Mouse (Mus musculus): Measurements from ENCODE around the gene Prkg2. TPM values are rescaled to one million over a fixed set of nuclear protein-coding genes. Genes with fewer than 3 reads are reported as not detected.

The Prkg2 gene
- polyA plus RNA-seq (2016; fragmentation: Nextera tagmentation; extraction: Ambion mirVana), result 1.1 and 1.2 TPM in 2 replicates

GRCm38 (mm10) chr5:99036596-99037441, at the start of gene Prkg2:
Gene Prkg2 (minus strand): TSS chr5:99037351.
- Histone ChIP-seq H3K27ac (peak within 1 kb of the TSS; percentile 87), H3K27me3 (ENCODE audit: low read depth, poor library complexity, severe bottlenecking) (peaks cover 58% of the 10 kb centered on the region), H3K4me1 (peaks cover 18% of the 10 kb centered on the region), H3K36me3 (no peaks in the 10 kb centered on the region), H3K9me3 (replicated peaks) (no peaks in the 10 kb centered on the region), H3K4me3 (peak within 1 kb of the TSS; percentile 78)
- DNase-seq (ENCODE audit: low spot score), result peak; percentile 70
- WGBS, result 1% methylated on average over 94 of the region's 94 CpGs

GRCm38 (mm10) chr5:99083955-99084354, 46.8 kb upstream of the Prkg2 start:
- Histone ChIP-seq H3K4me1 (peaks cover 7% of the 10 kb centered on the region; the same call in 1 of the 2 replicates), H3K4me3 (no peak overlapping the region), H3K27me3 (ENCODE audit: low read depth, poor library complexity, severe bottlenecking) (no peaks in the 10 kb centered on the region), H3K9me3 (replicated peaks) (no peaks in the 10 kb centered on the region), H3K27ac (no peak overlapping the region), H3K36me3 (no peaks in the 10 kb centered on the region)
- no peak for DNase-seq (ENCODE audit: low spot score)
- WGBS, result 33% methylated on average over 5 of the region's 5 CpGs

GRCm38 (mm10) chr5:99078375-99078774, 41.2 kb upstream of the Prkg2 start:
- Histone ChIP-seq H3K27ac (no peak overlapping the region), H3K27me3 (ENCODE audit: low read depth, poor library complexity, severe bottlenecking) (no peaks in the 10 kb centered on the region), H3K36me3 (no peaks in the 10 kb centered on the region), H3K9me3 (replicated peaks) (no peaks in the 10 kb centered on the region), H3K4me3 (no peak overlapping the region), H3K4me1 (peaks cover 9% of the 10 kb centered on the region)
- no peak for DNase-seq (ENCODE audit: low spot score)
- 71% methylated on average over 2 of the region's 2 CpGs for WGBS

GRCm38 (mm10) chr5:99068391-99068790, 31.2 kb upstream of the Prkg2 start:
- Histone ChIP-seq H3K9me3 (replicated peaks) (no peaks in the 10 kb centered on the region), H3K4me1 (no peaks in the 10 kb centered on the region), H3K27me3 (ENCODE audit: low read depth, poor library complexity, severe bottlenecking) (no peaks in the 10 kb centered on the region), H3K27ac (no peak overlapping the region), H3K4me3 (no peak overlapping the region), H3K36me3 (no peaks in the 10 kb centered on the region)
- no peak for DNase-seq (ENCODE audit: low spot score)
- 97% methylated on average over 2 of the region's 2 CpGs for WGBS

- Histone ChIP-seq H3K4me1 (no peaks in the 10 kb centered on the region), H3K27me3 (ENCODE audit: low read depth, poor library complexity, severe bottlenecking) (no peaks in the 10 kb centered on the region), H3K4me3 (no peak overlapping the region), H3K36me3 (no peaks in the 10 kb centered on the region), H3K9me3 (replicated peaks) (no peaks in the 10 kb centered on the region), H3K27ac (no peak overlapping the region)
- no peak for DNase-seq (ENCODE audit: low spot score)
Observed at GRCm38 (mm10) chr5:99062582-99062981, 25.4 kb upstream of the Prkg2 start.

GRCm38 (mm10) chr5:99039021-99039420, 1.9 kb upstream of the Prkg2 start:
- DNase-seq (ENCODE audit: low spot score), result no peak
- H3K27me3 ChIP-seq (ENCODE audit: low read depth, poor library complexity, severe bottlenecking), result peaks cover 58% of the 10 kb centered on the region
- H3K4me3 ChIP-seq, result no peak overlapping the region
- peaks cover 18% of the 10 kb centered on the region for H3K4me1 ChIP-seq
- 94% methylated on average over 6 of the region's 6 CpGs for WGBS
- no peak overlapping the region for H3K27ac ChIP-seq
- no peaks in the 10 kb centered on the region for H3K36me3 ChIP-seq
- H3K9me3 ChIP-seq (replicated peaks), result no peaks in the 10 kb centered on the region

- DNase-seq (ENCODE audit: low spot score), result no peak
- Histone ChIP-seq H3K4me1 (peaks cover 18% of the 10 kb centered on the region), H3K9me3 (replicated peaks) (no peaks in the 10 kb centered on the region), H3K4me3 (peak overlapping the region; percentile 78), H3K27ac (peak overlapping the region; percentile 87), H3K36me3 (no peaks in the 10 kb centered on the region), H3K27me3 (ENCODE audit: low read depth, poor library complexity, severe bottlenecking) (peaks cover 58% of the 10 kb centered on the region)
- 4% methylated on average over 9 of the region's 9 CpGs for WGBS
Observed at GRCm38 (mm10) chr5:99037442-99037811, 276 bp upstream of the Prkg2 start.

GRCm38 (mm10) chr5:99035961-99036360, 1.2 kb downstream of the Prkg2 start:
- Histone ChIP-seq H3K27ac (no peak overlapping the region), H3K36me3 (no peaks in the 10 kb centered on the region), H3K4me1 (peaks cover 18% of the 10 kb centered on the region), H3K4me3 (peak overlapping the region; percentile 78; the same call in 1 of the 2 replicates), H3K27me3 (ENCODE audit: low read depth, poor library complexity, severe bottlenecking) (peaks cover 58% of the 10 kb centered on the region), H3K9me3 (replicated peaks) (no peaks in the 10 kb centered on the region)
- no peak for DNase-seq (ENCODE audit: low spot score)
- WGBS, result 56% methylated on average over 9 of the region's 9 CpGs

- H3K27me3 ChIP-seq (ENCODE audit: low read depth, poor library complexity, severe bottlenecking), result peaks cover 25% of the 10 kb centered on the region
- peaks cover 6% of the 10 kb centered on the region for H3K4me1 ChIP-seq
- no peak overlapping the region for H3K27ac ChIP-seq
- H3K4me3 ChIP-seq, result no peak overlapping the region
- H3K9me3 ChIP-seq (replicated peaks), result no peaks in the 10 kb centered on the region
- H3K36me3 ChIP-seq, result no peaks in the 10 kb centered on the region
- no peak for DNase-seq (ENCODE audit: low spot score)
- WGBS, result 79% methylated on average over 6 of the region's 6 CpGs
Observed at GRCm38 (mm10) chr5:99031551-99032149, 5.5 kb downstream of the Prkg2 start.

- WGBS, result 67% methylated on average over 3 of the region's 3 CpGs
- no peak overlapping the region for H3K4me3 ChIP-seq
- DNase-seq (ENCODE audit: low spot score), result no peak
- H3K27me3 ChIP-seq (ENCODE audit: low read depth, poor library complexity, severe bottlenecking), result no peaks in the 10 kb centered on the region
- H3K4me1 ChIP-seq, result no peaks in the 10 kb centered on the region
- H3K36me3 ChIP-seq, result no peaks in the 10 kb centered on the region
- H3K27ac ChIP-seq, result no peak overlapping the region
- H3K9me3 ChIP-seq (replicated peaks), result no peaks in the 10 kb centered on the region
Observed at GRCm38 (mm10) chr5:99026343-99026742, 10.8 kb downstream of the Prkg2 start.

GRCm38 (mm10) chr5:99019709-99020108, 17.4 kb downstream of the Prkg2 start:
- Histone ChIP-seq H3K4me3 (no peak overlapping the region), H3K36me3 (no peaks in the 10 kb centered on the region), H3K9me3 (replicated peaks) (no peaks in the 10 kb centered on the region), H3K4me1 (no peaks in the 10 kb centered on the region), H3K27ac (no peak overlapping the region), H3K27me3 (ENCODE audit: low read depth, poor library complexity, severe bottlenecking) (no peaks in the 10 kb centered on the region)
- no peak for DNase-seq (ENCODE audit: low spot score)
- WGBS, result 92% methylated on average over 6 of the region's 6 CpGs

GRCm38 (mm10) chr5:99015140-99015539, 22.0 kb downstream of the Prkg2 start:
- no peak overlapping the region for H3K4me3 ChIP-seq

GRCm38 (mm10) chr5:99010448-99011151, 26.6 kb downstream of the Prkg2 start:
- H3K27ac ChIP-seq, result no peak overlapping the region
- no peaks in the 10 kb centered on the region for H3K36me3 ChIP-seq
- no peak overlapping the region for H3K4me3 ChIP-seq
- no peaks in the 10 kb centered on the region for H3K9me3 ChIP-seq (replicated peaks)
- no peak for DNase-seq (ENCODE audit: low spot score)
- no peaks in the 10 kb centered on the region for H3K4me1 ChIP-seq
- 83% methylated on average over 14 of the region's 14 CpGs for WGBS
- H3K27me3 ChIP-seq (ENCODE audit: low read depth, poor library complexity, severe bottlenecking), result no peaks in the 10 kb centered on the region

More at GRCm38 (mm10) chr5:99015140-99015539, 22.0 kb downstream of the Prkg2 start:
- no peaks in the 10 kb centered on the region for H3K27me3 ChIP-seq (ENCODE audit: low read depth, poor library complexity, severe bottlenecking)
- H3K27ac ChIP-seq, result no peak overlapping the region
- DNase-seq (ENCODE audit: low spot score), result no peak
- WGBS, result 86% methylated on average over 3 of the region's 3 CpGs
- H3K4me1 ChIP-seq, result no peaks in the 10 kb centered on the region
- H3K9me3 ChIP-seq (replicated peaks), result no peaks in the 10 kb centered on the region
- no peaks in the 10 kb centered on the region for H3K36me3 ChIP-seq

Data from limb, embryonic 10.5 days (tissue).